Mouse (Mus musculus): ENCODE data around the gene Mrgprb1. TPM values are rescaled to one million over a fixed set of nuclear protein-coding genes. Genes with fewer than 3 reads are reported as not detected.
"Not testable (repeated sequence)": the region's sequence is repeated elsewhere in the genome, so short reads cannot be mapped to it uniquely, and the experiment has no call there.

Gene Mrgprb1
- polyA plus RNA-seq (2012; rRNA removed): not detected in 2 replicates

- DNase-seq (ENCODE audit: extremely low spot score in 1 of 2, low spot score in 1 of 2): no peak
Measured at GRCm38 (mm10) chr7:48456242-48456641, at the start of gene Mrgprb1. Gene Mrgprb1 (minus strand): TSS chr7:48456342.

- no peak for DNase-seq (ENCODE audit: extremely low spot score in 1 of 2, low spot score in 1 of 2)
Measured at GRCm38 (mm10) chr7:48499221-48499620, 43.1 kb upstream of the Mrgprb1 start, which contains the start of gene Mrgprx2. Gene Mrgprx2 (minus strand): TSS chr7:48499321.

- no peak for DNase-seq (ENCODE audit: extremely low spot score in 1 of 2, low spot score in 1 of 2)
Measured at GRCm38 (mm10) chr7:48436581-48436980, 19.6 kb downstream of the Mrgprb1 start.

DNA sequence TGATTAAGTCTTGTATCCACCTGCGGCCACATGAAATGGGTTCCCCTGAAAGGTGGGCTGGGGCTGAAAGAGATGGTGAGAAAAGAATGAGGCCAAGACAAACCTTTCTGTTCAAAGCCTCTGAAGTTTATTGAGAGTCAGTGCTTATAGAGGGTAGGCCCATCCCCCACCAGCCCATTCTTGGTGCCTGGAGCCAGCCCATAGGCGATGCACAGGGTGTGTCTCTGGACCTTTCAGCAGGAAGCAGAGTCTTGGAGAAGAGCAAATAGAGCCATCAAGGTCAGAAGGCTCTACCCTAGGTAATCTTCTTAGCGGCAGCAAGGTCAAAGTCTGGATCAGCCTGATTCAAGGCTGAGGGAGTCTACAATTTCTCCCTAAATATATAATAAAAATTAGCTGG, 20.2 kb downstream of the Mrgprb1 start:
- DNase-seq (ENCODE audit: extremely low spot score in 1 of 2, low spot score in 1 of 2): not testable (repeated sequence)

Other genes starting within 250 kb of the Mrgprb1 start
- not detected in 2 replicates for gene Mrgprb8, start 67.8 kb downstream of the Mrgprb1 start, polyA plus RNA-seq (2012; rRNA removed)
- gene Mrgprx2, start 43.0 kb upstream of the Mrgprb1 start, polyA plus RNA-seq (2012; rRNA removed): not detected in 2 replicates
- not detected in 2 replicates for gene Mrgprb2, start 101.7 kb upstream of the Mrgprb1 start, polyA plus RNA-seq (2012; rRNA removed)
- not detected in 2 replicates for gene Mrgprb3, start 187.5 kb upstream of the Mrgprb1 start, polyA plus RNA-seq (2012; rRNA removed)